Mouse (Mus musculus) stomach, postnatal 0 days (tissue): ENCODE measurements around the gene Rhobtb3.

Source experiments
- CTCF ChIP-seq: IDR thresholded peaks from 2 replicates; pipeline ENCODE4 v1.5.1; 2016; ENCODE audit warnings: antibody characterized with exemption, low read depth, mild to moderate bottlenecking, moderate library complexity
- EP300 ChIP-seq: optimal IDR thresholded peaks from 2 replicates; pipeline ENCODE3; 2016; ENCODE audit warnings: antibody characterized with exemption

DNA sequence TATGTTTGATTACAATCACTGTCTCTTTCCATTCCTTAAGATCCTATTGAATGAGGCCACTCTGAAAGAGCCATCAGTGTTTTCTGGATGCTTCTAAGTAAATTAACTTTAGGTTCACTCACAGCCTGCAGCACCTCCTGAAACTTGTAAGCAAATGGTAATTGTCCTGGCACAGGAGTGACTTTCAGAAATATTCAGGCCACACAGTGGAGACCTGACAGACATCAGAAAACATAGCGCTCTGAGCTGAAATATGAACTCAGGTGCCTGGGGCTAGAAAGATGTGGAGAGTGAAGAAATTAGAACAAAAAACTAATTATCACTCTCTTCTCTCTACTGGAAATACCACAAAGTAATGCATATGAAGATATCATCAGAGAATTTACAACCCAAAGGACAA, 10.4 kb downstream of the Rhobtb3 start:
- TF ChIP-seq CTCF (no peak), EP300 (no peak)
